Comparison of ENCODE assay signal across 8 mouse cellular contexts in the genomic region with DNA sequence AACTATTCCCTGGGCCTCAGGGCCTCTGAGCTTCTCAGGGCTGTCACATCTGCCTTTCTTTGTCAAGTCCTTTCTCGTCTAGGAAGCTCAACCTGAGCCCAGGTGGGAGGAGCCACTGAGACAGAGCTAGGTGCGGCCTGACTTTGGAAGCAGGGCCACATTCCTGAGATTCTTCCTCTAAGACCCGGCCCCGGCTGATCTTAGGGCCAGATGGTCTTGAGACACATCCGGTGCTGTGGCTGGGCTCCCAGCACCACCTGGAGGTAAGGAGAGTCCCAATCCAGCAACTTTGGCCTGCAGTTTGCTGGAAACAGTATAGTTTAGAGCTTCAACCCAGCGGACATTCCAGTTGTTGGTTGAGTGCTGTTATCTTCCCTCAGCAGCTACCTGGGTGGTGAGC. TPM values are rescaled to one million over a fixed set of nuclear protein-coding genes. Genes with fewer than 3 reads are reported as not detected.
A peak's percentile ranks its signal among the peaks of the same experiment; 100 is the strongest.
DNase-seq lines count a peak whose midpoint lies in the region; ATAC-seq and TF ChIP-seq lines count a peak whose summit lies in the region.

No protein-coding gene starts in this region.

- DNase-seq in forebrain, postnatal 0 days, result no peak
- DNase-seq in gonadal fat pad, adult 2 months (ENCODE audit: low read depth), result peak; percentile 63
- peak; percentile 47 to 66 for DNase-seq in kidney, postnatal 4 days
- DNase-seq in layer of hippocampus, postnatal 14 days (ENCODE audit: low spot score in 2 of 2), result no peak
- DNase-seq in gastrocnemius, postnatal 10 days, result no peak
- DNase-seq in thymus, postnatal 10 days (ENCODE audit: low spot score in 2 of 2), result no peak

- H3K79me2 ChIP-seq in myocyte (ENCODE audit: control insufficient read depth, insufficient read depth), result no peaks in the 10 kb centered on the region

- no peak overlapping the region for H3K4me3 ChIP-seq in forebrain, embryonic 13.5 days
- no peak overlapping the region for H3K4me3 ChIP-seq in forebrain, postnatal 0 days (ENCODE audit: low read depth, low read length)
- H3K4me3 ChIP-seq in myocyte, result no peak overlapping the region

- H3K4me1 ChIP-seq in forebrain, embryonic 13.5 days, result no peaks in the 10 kb centered on the region
- H3K4me1 ChIP-seq in forebrain, postnatal 0 days (ENCODE audit: insufficient read depth), result no peaks in the 10 kb centered on the region

- no peak for ATAC-seq in forebrain, embryonic 13.5 days
- ATAC-seq in forebrain, postnatal 0 days, result no peak

- TF ChIP-seq POLR2A in myocyte (IDR thresholded peaks at IDR 0.05; ENCODE audit: insufficient read length, low read depth), result no peak

- no peak overlapping the region for H3K27ac ChIP-seq in forebrain, embryonic 13.5 days
- H3K27ac ChIP-seq in forebrain, postnatal 0 days (ENCODE audit: low read depth, low read length), result no peak overlapping the region

- no peak overlapping the region for H3ac ChIP-seq in myocyte (ENCODE audit: control insufficient read depth, insufficient read length)

- no peaks in the 10 kb centered on the region for H3K9me3 ChIP-seq in forebrain, embryonic 13.5 days (replicated peaks)
- no peaks in the 10 kb centered on the region for H3K9me3 ChIP-seq in forebrain, postnatal 0 days (ENCODE audit: low read length)

- no peak overlapping the region for H3K4me2 ChIP-seq in forebrain, embryonic 13.5 days
- no peak overlapping the region for H3K4me2 ChIP-seq in forebrain, postnatal 0 days (ENCODE audit: low read depth)
- peak overlapping the region; percentile 30 for H3K4me2 ChIP-seq in myocyte (ENCODE audit: low read depth)

- 13% methylated on average over 6 of the region's 6 CpGs for WGBS in forebrain, embryonic 13.5 days
- WGBS in forebrain, postnatal 0 days, result 13% methylated on average over 6 of the region's 6 CpGs

- H3K27me3 ChIP-seq in forebrain, embryonic 13.5 days, result no peaks in the 10 kb centered on the region
- H3K27me3 ChIP-seq in forebrain, postnatal 0 days (ENCODE audit: insufficient read depth, low read length), result no peaks in the 10 kb centered on the region
- no peaks in the 10 kb centered on the region for H3K27me3 ChIP-seq in myocyte (ENCODE audit: control insufficient read depth, insufficient read depth, insufficient read length)

- no peak for TF ChIP-seq CTCF in forebrain, postnatal 0 days (IDR thresholded peaks at IDR 0.05; ENCODE audit: low read depth)

- H3K36me3 ChIP-seq in forebrain, embryonic 13.5 days (ENCODE audit: poor library complexity, severe bottlenecking), result no peaks in the 10 kb centered on the region
- no peaks in the 10 kb centered on the region for H3K36me3 ChIP-seq in forebrain, postnatal 0 days (ENCODE audit: insufficient read depth)
- H3K36me3 ChIP-seq in myocyte (ENCODE audit: control insufficient read depth, insufficient read depth), result no peaks in the 10 kb centered on the region

- 0 out of 2 replicates have a peak overlapping the region, but pooled peaks have one; percentile 31 for H3K9ac ChIP-seq in forebrain, embryonic 13.5 days
- H3K9ac ChIP-seq in forebrain, postnatal 0 days, result no peak overlapping the region

TF ChIP-seq in myocyte, 11 proteins besides CTCF, POLR2A, EP300 and RAD21:
- TF ChIP-seq MAX (IDR thresholded peaks at IDR 0.05; ENCODE audit: low read depth), result no peak
- peak in 1 of 3 experiments; percentile 25 for TF ChIP-seq MYOG (IDR thresholded peaks at IDR 0.05; ENCODE audit: control insufficient read depth in 1 of 3, insufficient read depth in 1 of 3, insufficient read length in 2 of 3, low read depth in 2 of 3)

RNA-seq across cellular contexts. Expression of gene Brd3, which starts 1.9 kb away (rescaled TPM):
- polyA plus RNA-seq in forebrain, embryonic 13.5 days (2015; fragmentation: Nextera tagmentation; extraction: Ambion mirVana), result 140 and 149 TPM in 2 replicates
- 40.4 and 58.5 TPM in 2 replicates for total RNA-seq in forebrain, postnatal 0 days (2014; rRNA removed)
- 119 and 135 TPM in 2 replicates for polyA plus RNA-seq in forebrain, postnatal 0 days (2015; fragmentation: Nextera tagmentation; extraction: Ambion mirVana)
- polyA plus RNA-seq in gonadal fat pad, adult 2 months (2012; rRNA removed), result 20.0 and 25.3 TPM in 2 replicates
- 26.8 TPM for polyA plus RNA-seq in myocyte (2012; fragmentation: generic; extraction: Trizol)
- total RNA-seq in layer of hippocampus, postnatal 14 days (2021), result 10 to 100 TPM; 58.9 to 68.0 TPM
- total RNA-seq in gastrocnemius, postnatal 10 days (2021), result 10 to 100 TPM; 52.3 to 53.6 TPM

RNA-seq across cellular contexts. Expression of gene Wdr5, which starts 9.4 kb away (rescaled TPM):
- 54.0 and 59.1 TPM in 2 replicates for polyA plus RNA-seq in forebrain, embryonic 13.5 days (2015; fragmentation: Nextera tagmentation; extraction: Ambion mirVana)
- total RNA-seq in forebrain, postnatal 0 days (2014; rRNA removed), result 49.4 and 53.6 TPM in 2 replicates
- 28.9 and 35.0 TPM in 2 replicates for polyA plus RNA-seq in forebrain, postnatal 0 days (2015; fragmentation: Nextera tagmentation; extraction: Ambion mirVana)
- polyA plus RNA-seq in gonadal fat pad, adult 2 months (2012; rRNA removed), result 22.5 and 23.1 TPM in 2 replicates
- 34.8 TPM for polyA plus RNA-seq in myocyte (2012; fragmentation: generic; extraction: Trizol)
- 10 to 100 TPM; 33.8 to 34.8 TPM for total RNA-seq in layer of hippocampus, postnatal 14 days (2021)
- total RNA-seq in gastrocnemius, postnatal 10 days (2021), result 10 to 100 TPM; 27.4 to 27.8 TPM

Comparison
In these comparisons a context has a peak if more than half of its experiments do, and no peak if none do; other contexts are left out.
1. DNase-seq: peak in gonadal fat pad, adult 2 months (single experiment) and kidney, postnatal 4 days (2 of 2); none in forebrain, postnatal 0 days (single experiment), layer of hippocampus, postnatal 14 days (0 of 2), gastrocnemius, postnatal 10 days (single experiment) and thymus, postnatal 10 days (0 of 2).